Mouse (Mus musculus): ENCODE measurements around the gene Inf2. TPM values are rescaled to one million over a fixed set of nuclear protein-coding genes. Genes with fewer than 3 reads are reported as not detected.

Inf2 gene
- polyA plus RNA-seq, 1 experiment from 2014 or later, result 2.2 TPM

DNA sequence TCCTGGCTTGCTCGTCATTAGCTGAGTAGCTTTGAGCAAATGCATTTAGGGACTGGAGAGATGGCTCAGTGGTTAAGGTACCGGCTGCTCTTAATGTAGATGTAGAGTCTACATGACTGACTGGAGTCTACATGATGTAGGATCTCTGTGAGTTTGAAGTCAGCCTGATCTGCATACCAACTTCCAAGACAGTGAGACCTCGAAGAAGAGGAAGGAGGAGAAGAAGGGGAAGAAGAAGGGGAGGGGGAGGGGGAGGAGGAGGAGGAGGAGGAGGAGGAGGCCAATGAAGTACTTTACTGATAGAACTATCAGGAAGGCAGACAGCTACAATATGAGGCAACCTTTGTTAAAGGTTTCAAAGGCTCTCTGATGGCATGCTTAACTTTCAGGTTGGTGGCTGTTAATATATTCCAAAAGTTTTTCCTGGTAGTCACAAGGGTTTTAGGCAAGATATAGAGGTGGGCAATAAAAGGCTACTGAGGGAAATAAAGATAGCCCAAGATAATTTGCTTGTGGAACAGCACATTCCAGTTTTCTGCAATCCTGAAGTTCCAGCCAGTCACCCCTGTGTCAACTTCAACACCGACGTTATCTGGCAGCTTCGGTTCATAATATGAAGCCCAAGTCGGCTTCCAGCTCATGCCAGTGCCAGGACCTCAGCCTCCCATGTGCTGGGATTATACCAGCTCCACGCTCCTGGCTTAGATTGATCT lies 13.2 kb upstream of the Inf2 start:
- ATAC-seq (ENCODE audit: low FRiP score, low read depth), result no peak
- 84% methylated on average over 8 of the region's 8 CpGs for WGBS
- H3K4me2 ChIP-seq (replicated peaks), result no peak overlapping the region

DNA sequence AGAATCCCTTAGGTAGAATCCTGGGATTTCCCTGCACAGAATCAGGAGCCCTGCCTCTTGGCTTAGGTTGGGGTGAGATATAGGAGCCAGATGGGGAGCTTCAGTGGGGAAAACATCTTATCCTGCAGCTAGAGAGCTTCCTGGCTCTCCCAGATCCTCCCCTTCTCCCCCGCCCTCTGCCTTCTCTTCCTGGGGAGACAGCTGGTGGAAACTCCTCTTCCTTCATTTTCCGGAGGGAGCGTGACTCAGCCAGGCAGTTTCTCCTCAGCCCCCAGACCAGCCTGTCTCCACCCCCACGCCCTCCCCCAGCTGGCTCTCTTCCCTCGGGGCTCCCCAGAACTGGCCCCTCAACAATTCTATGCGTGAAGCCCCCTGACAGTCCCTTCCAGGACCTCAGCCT lies 12.2 kb upstream of the Inf2 start:
- H3K27me3 ChIP-seq (replicated peaks), result no peaks in the 10 kb centered on the region
- H3K9ac ChIP-seq, result no peak overlapping the region
- H3K36me3 ChIP-seq, result no peaks in the 10 kb centered on the region
- peaks cover 7% of the 10 kb centered on the region for H3K4me1 ChIP-seq
- no peak overlapping the region for H3K27ac ChIP-seq
- WGBS, result 13% methylated on average over 6 of the region's 6 CpGs
- no peaks in the 10 kb centered on the region for H3K9me3 ChIP-seq
- H3K4me3 ChIP-seq, result no peak overlapping the region
- peak overlapping the region; percentile 14 for H3K4me2 ChIP-seq (replicated peaks)
- ATAC-seq (ENCODE audit: low FRiP score, low read depth), result no peak

More for the DNA sequence above, 13.2 kb upstream of the Inf2 start:
- Histone ChIP-seq H3K27ac (no peak overlapping the region), H3K4me3 (no peak overlapping the region), H3K27me3 (replicated peaks) (no peaks in the 10 kb centered on the region), H3K9me3 (no peaks in the 10 kb centered on the region), H3K9ac (no peak overlapping the region), H3K4me1 (peaks cover 7% of the 10 kb centered on the region), H3K36me3 (no peaks in the 10 kb centered on the region)

DNA sequence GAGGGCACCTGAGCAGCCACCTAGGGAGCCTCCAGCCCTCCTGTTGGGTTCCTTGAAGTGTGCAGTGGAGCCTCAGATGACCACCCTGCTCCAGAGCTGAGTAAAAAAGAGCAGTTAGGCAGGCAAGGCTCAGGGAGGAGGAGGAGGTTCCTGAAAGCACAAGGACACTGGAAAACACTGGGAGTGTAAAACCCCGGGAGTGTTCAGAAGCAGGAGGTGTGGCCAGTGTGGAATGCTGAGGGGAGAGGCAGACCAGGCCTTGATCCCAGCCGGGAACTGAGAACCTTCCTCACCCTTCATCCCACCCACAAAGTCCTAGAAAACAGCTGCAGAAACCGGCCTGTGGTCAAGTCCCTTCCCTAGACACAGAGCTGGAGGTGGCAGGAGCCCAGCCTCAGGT lies 11.8 kb upstream of the Inf2 start:
- WGBS, result 7% methylated on average over 3 of the region's 3 CpGs
- H3K4me2 ChIP-seq (replicated peaks), result peak overlapping the region; percentile 14

DNA sequence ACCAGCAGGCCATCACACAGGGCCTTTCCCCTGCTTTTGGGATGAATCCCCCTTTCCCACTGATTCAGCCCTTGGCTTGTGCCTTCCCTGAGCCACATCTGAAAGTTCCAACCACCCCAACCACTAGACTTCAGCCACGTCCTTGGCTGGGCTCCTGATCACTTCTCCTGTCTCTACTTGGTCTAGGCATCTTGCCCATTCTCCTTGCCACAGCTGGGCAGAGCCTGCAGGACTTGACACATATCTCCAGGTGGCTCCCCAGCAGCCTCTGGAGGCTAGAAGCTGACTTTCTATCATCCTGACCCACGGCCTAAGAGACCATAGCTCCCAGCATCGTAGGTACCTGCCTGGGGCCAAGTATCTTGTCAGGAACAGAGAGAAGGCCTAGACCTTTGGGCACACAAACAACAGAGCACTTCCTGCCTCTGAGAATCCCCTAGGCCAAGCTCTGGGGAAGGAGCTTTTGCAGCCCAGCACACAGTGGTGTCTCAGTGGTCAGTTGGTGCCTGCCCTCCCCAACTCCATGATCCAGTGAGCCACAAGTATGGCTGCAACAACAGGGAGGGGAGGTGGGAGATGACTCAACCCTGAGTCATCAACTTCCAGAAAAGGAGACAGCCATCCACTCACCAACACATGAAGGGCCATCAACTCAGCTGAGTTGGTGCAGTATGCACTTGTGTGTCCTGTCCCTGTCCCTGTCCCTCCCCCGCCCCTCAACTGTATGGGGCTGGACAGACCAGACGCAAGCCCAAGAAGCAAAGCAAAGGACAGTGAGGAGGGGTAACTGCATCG lies 10.1 kb upstream of the Inf2 start:
- no peak overlapping the region for H3K9ac ChIP-seq
- no peak overlapping the region for H3K27ac ChIP-seq
- ATAC-seq (ENCODE audit: low FRiP score, low read depth), result no peak
- 76% methylated on average over 6 of the region's 6 CpGs for WGBS
- H3K4me3 ChIP-seq, result no peak overlapping the region
- no peaks in the 10 kb centered on the region for H3K27me3 ChIP-seq (replicated peaks)
- peaks cover 7% of the 10 kb centered on the region for H3K4me1 ChIP-seq
- H3K4me2 ChIP-seq (replicated peaks), result no peak overlapping the region
- no peaks in the 10 kb centered on the region for H3K9me3 ChIP-seq
- H3K36me3 ChIP-seq, result no peaks in the 10 kb centered on the region

More for the DNA sequence above, 11.8 kb upstream of the Inf2 start:
- Histone ChIP-seq H3K9ac (no peak overlapping the region), H3K27ac (no peak overlapping the region), H3K36me3 (no peaks in the 10 kb centered on the region), H3K4me3 (no peak overlapping the region), H3K27me3 (replicated peaks) (no peaks in the 10 kb centered on the region), H3K9me3 (no peaks in the 10 kb centered on the region), H3K4me1 (peaks cover 7% of the 10 kb centered on the region)
- no peak for ATAC-seq (ENCODE audit: low FRiP score, low read depth)

DNA sequence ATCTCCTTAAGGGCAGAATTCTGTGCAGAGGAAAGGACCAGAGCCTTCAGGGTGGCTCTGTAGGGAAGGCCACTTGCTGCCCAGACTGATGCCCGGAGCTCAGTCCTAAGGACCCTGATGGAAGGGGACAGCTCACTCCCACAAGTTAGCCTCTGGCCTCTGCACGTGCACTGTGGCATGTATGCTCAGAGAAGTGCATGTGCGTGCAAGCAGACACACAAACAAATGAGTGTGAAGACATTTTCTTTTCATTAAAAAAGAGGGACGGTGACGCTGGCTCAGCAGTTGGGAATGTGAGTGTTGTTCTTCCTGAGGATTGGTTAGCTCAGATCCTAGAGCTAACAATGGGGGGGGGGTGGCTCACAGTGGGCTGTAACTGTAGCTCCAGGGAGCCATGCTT lies 9.2 kb upstream of the Inf2 start:
- ATAC-seq (ENCODE audit: low FRiP score, low read depth), result no peak
- Histone ChIP-seq H3K27me3 (replicated peaks) (no peaks in the 10 kb centered on the region), H3K4me3 (no peak overlapping the region), H3K27ac (no peak overlapping the region), H3K9ac (no peak overlapping the region), H3K36me3 (no peaks in the 10 kb centered on the region), H3K4me2 (replicated peaks) (no peak overlapping the region), H3K4me1 (peaks cover 7% of the 10 kb centered on the region), H3K9me3 (no peaks in the 10 kb centered on the region)
- WGBS, result 61% methylated on average over 5 of the region's 5 CpGs

DNA sequence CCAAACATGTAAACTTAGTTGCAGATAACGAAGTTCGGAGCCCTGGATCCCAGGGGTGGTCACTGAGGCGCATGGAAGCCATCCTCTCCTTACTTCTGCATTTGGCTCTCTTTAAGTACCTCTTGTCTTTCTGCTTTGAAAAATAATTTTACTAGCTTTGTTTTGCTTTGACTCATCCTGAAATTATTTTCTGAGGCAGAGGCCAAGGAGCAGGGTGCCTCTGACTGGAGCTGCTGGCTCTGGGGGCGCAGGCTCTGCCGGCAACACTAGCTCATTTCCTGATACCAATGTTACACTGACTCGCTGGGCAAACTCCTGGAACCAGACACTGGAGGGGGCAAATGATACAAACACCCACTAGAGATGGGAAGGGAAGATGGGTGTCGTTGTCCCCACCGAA lies 8.7 kb upstream of the Inf2 start:
- H3K9me3 ChIP-seq, result no peaks in the 10 kb centered on the region
- H3K36me3 ChIP-seq, result no peaks in the 10 kb centered on the region
- no peak overlapping the region for H3K4me3 ChIP-seq
- H3K4me1 ChIP-seq, result peaks cover 7% of the 10 kb centered on the region
- H3K27me3 ChIP-seq (replicated peaks), result no peaks in the 10 kb centered on the region
- no peak overlapping the region for H3K27ac ChIP-seq
- H3K4me2 ChIP-seq (replicated peaks), result no peak overlapping the region
- 89% methylated on average over 8 of the region's 8 CpGs for WGBS
- H3K9ac ChIP-seq, result no peak overlapping the region
- ATAC-seq (ENCODE audit: low FRiP score, low read depth), result no peak

DNA sequence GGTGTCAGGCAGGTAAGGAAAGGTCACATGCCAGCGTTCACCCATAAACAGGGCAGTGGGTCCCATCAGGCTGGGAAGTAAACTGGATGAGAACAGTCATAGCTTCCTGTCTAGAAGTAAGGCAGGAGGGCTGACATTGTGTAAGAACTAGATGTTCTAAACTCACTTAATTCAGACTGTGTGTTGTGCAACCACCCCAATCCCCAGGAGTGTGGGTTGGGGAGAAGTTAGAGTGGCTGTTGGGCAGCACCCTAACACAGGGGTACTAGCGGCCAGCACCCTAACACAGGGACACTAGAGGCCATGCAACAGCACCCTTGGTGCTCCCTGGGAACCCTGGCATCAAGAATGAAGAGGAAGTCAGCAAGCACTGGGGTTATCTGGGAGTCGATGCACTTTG lies 7.5 kb upstream of the Inf2 start:
- no peak for ATAC-seq (ENCODE audit: low FRiP score, low read depth)
- WGBS, result 80% methylated on average over 3 of the region's 3 CpGs
- H3K4me1 ChIP-seq, result peaks cover 6% of the 10 kb centered on the region

DNA sequence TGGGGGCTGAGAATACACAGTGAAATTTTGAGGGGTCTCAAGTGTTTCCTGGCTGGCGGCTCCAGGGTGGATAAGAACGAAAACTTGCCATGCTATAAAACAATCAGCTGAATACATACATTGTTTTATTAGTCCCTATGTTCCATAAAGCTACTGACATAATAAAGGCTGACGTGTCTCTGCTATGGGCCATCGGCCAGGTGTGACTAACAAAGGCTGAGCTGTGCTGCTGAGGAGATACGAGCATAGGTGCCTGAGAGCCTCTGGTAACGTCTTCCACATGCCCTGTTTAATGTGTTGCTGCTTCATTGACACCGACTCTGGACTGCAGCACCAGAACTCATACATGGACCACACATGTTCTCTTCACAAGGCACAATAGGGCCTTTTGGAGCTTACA lies 3.6 kb upstream of the Inf2 start:
- ATAC-seq (ENCODE audit: low FRiP score, low read depth), result no peak
- Histone ChIP-seq H3K9me3 (no peaks in the 10 kb centered on the region), H3K27ac (no peak overlapping the region), H3K27me3 (replicated peaks) (peaks cover 25% of the 10 kb centered on the region), H3K9ac (no peak overlapping the region), H3K36me3 (no peaks in the 10 kb centered on the region), H3K4me2 (replicated peaks) (no peak overlapping the region), H3K4me3 (no peak overlapping the region), H3K4me1 (peaks cover 17% of the 10 kb centered on the region)
- 57% methylated on average over 7 of the region's 7 CpGs for WGBS

More for the DNA sequence above, 7.5 kb upstream of the Inf2 start:
- H3K9me3 ChIP-seq, result no peaks in the 10 kb centered on the region
- no peaks in the 10 kb centered on the region for H3K27me3 ChIP-seq (replicated peaks)
- H3K4me2 ChIP-seq (replicated peaks), result no peak overlapping the region
- H3K27ac ChIP-seq, result no peak overlapping the region
- no peak overlapping the region for H3K4me3 ChIP-seq
- no peaks in the 10 kb centered on the region for H3K36me3 ChIP-seq
- H3K9ac ChIP-seq, result no peak overlapping the region

DNA sequence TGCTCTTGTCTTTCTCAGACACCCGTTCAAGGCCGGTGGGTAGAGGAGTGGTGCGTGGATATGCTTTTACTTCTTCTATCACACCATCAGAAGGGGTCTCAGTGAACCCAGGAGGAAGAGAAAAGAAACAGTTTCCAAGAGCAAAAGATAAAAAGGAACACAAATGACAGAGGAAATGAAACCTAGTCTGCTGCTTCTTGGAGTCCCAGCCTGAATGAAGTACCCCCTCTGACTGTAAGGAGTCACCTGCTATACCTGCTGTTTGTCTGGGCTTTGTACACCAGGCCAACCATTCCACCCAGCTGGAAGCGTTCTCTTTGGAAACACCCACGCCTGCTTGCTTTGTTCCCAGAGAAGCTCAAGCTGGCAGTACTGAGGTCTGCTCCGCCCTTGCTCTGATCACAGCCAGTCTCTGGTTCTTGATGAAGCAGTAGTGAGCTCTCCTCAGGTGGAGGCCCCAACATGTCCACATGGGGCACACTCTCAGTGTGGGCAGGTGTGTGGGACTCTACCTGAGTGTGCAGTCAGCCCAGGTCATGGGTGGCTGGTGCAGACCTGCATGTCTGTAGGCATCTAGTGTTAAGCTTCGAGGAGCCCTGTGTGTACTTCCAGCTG lies 2.6 kb upstream of the Inf2 start:
- WGBS, result 73% methylated on average over 7 of the region's 7 CpGs
- Histone ChIP-seq H3K4me2 (replicated peaks) (no peak overlapping the region), H3K36me3 (no peaks in the 10 kb centered on the region), H3K27me3 (replicated peaks) (peaks cover 34% of the 10 kb centered on the region), H3K9me3 (no peaks in the 10 kb centered on the region), H3K4me3 (no peak overlapping the region), H3K4me1 (peaks cover 17% of the 10 kb centered on the region), H3K9ac (no peak overlapping the region), H3K27ac (no peak overlapping the region)
- ATAC-seq (ENCODE audit: low FRiP score, low read depth), result no peak

DNA sequence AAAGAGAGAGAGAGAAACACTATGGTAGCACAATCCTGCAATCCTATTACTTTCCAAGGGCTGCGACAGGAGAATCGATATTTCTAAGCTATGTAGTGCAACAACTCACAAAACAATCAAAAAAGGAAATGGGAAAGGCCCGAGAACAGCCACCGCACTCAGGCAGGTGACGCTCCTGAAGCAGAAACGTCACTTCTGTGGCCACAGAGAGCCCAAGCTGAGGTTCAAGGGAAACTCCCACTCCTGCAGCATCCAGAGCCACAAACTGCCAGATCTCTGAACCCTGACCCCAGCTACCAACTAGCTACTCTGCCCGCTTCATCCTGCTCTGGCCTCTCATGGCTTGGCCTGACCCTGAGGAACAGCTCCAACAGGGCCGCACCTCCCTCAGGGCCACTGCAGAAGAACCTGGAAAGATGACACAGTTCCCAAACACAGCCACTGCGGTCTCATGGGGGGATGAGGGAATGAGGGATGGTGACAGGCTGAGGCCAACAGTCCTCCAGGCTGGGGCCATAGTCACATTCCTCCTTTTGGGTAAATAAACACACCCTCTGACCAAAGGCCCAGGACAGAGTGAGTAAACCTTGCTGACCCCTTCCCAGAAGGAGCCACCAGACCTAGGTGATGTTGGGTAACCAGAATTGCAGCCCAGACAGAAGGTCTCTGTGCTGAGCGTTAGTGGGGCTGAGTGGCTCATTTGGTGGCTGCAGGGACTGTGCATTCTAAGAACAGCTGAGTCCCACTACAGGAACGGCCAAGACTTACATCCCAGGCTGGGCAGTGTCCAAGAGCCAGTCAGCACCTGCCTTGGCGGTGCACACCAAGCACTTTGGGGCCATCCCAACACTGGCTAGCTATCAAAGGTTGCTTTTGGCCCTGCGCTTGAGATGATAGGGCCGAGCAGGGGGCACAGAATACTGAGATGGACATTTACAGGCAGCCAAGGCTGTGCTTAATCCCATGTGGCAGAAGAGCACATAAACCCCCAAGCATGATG lies 1.2 kb upstream of the Inf2 start:
- Histone ChIP-seq H3K9ac (no peak overlapping the region), H3K4me3 (no peak overlapping the region), H3K27me3 (replicated peaks) (peaks cover 37% of the 10 kb centered on the region), H3K4me1 (peaks cover 17% of the 10 kb centered on the region), H3K9me3 (no peaks in the 10 kb centered on the region), H3K36me3 (no peaks in the 10 kb centered on the region), H3K4me2 (replicated peaks) (peak overlapping the region; percentile 95), H3K27ac (no peak overlapping the region)
- WGBS, result 77% methylated on average over 14 of the region's 14 CpGs
- ATAC-seq (ENCODE audit: low FRiP score, low read depth), result no peak

DNA sequence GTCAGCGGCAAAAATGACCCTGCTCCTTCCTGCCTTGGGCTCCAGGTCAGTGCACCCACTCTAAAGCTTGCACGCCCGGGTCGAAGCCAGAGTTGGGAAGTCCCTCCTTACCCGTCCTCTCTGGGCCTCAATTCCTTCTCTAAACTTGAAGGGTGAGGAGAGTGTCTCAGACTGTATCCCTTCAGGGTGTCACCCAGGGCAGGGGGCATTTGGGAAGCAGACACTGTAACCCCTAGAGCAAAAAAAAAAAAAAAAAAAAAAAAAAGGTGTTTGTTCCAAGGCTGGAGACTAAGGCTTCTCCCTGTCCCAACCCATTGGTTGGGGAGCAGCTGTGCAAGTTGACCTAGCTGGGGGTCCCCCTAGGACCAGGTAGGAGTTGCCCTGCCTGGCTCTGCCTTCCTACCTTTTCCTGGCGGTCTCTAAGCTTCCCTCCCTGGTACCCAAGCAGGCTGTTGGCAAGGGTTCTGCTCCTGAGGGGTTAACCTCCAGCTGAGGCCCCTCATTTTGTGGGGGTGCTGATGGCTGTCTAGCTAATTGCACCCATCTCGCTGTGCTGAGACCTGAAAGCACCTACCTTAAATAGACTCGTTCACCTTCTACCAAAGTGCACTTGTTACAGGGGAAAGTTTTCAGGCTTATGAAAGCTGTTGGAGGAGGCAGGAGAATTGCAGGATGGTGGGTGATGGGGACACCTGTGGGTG lies 1.1 kb downstream of the Inf2 start:
- Histone ChIP-seq H3K27me3 (replicated peaks) (peaks cover 37% of the 10 kb centered on the region), H3K9me3 (no peaks in the 10 kb centered on the region), H3K4me2 (replicated peaks) (peak overlapping the region; percentile 95), H3K36me3 (no peaks in the 10 kb centered on the region), H3K4me1 (peaks cover 18% of the 10 kb centered on the region), H3K4me3 (0 out of 2 replicates have a peak overlapping the region, but pooled peaks have one; percentile 50), H3K27ac (no peak overlapping the region), H3K9ac (no peak overlapping the region)
- WGBS, result 61% methylated on average over 8 of the region's 8 CpGs
- no peak for ATAC-seq (ENCODE audit: low FRiP score, low read depth)
